Mouse (Mus musculus) hindbrain, embryonic 13.5 days (tissue): Measurements from ENCODE around the gene AI413582. TPM values are rescaled to one million over a fixed set of nuclear protein-coding genes. Genes with fewer than 3 reads are reported as not detected.

Experiments used
- ATAC-seq: fragments of 200-750 bp; cut with Nextera tagmentation; 2 replicates; pipeline ENCODE4 v1.8.0; 2017; ENCODE audit warnings: moderate TSS enrichment; ENCODE audit not compliant: low FRiP score
- H3K27ac ChIP-seq: fragments of 300-500 bp; sonication (generic); 2 replicates; pipeline ENCODE4 v1.5.1; 2015; ENCODE audit warnings: inconsistent platforms, mild to moderate bottlenecking, moderate library complexity
- H3K27me3 ChIP-seq: fragments of 300-500 bp; sonication (generic); 2 replicates; pipeline ENCODE4 v1.6.1; 2015; ENCODE audit warnings: mild to moderate bottlenecking, inconsistent platforms
- H3K36me3 ChIP-seq: fragments of 300-500 bp; sonication (generic); 2 replicates; pipeline ENCODE4 v1.6.1; 2015; ENCODE audit warnings: mild to moderate bottlenecking, inconsistent platforms
- H3K4me1 ChIP-seq: fragments of 300-500 bp; sonication (generic); replicated peaks from 2 replicates; pipeline ENCODE4 v1.6.1; 2015; ENCODE audit warnings: inconsistent platforms
- H3K4me2 ChIP-seq: fragments of 300-500 bp; sonication (generic); 2 replicates; pipeline ENCODE4 v1.6.1; 2015; ENCODE audit warnings: inconsistent platforms, mild to moderate bottlenecking, moderate library complexity
- H3K4me3 ChIP-seq: fragments of 300-500 bp; sonication (generic); 2 replicates; pipeline ENCODE4 v1.5.1; 2015; ENCODE audit warnings: mild to moderate bottlenecking, inconsistent platforms
- H3K9ac ChIP-seq: fragments of 300-500 bp; sonication (generic); 2 replicates; pipeline ENCODE4 v1.6.1; 2015; ENCODE audit warnings: mild to moderate bottlenecking, inconsistent platforms
- H3K9me3 ChIP-seq: fragments of 300-500 bp; sonication (generic); 2 replicates; pipeline ENCODE4 v1.6.1; 2016; ENCODE audit warnings: inconsistent platforms
- WGBS: fragments of 180-500 bp; shearing (Covaris S2); methylation state at CpG from one replicate; pipeline ENCODE4 v1.1.7; 2015; 5-methylcytosine and 5-hydroxymethylcytosine counted together
- polyA plus RNA-seq: library from polyadenylated mRNA; unstranded; fragments of >200 nt; fragmentation: Nextera tagmentation; extraction: Ambion mirVana; gene quantifications from 2 replicates; pipeline ENCODE4 v1.2.1, GENCODE M21; 2015

Gene AI413582
- polyA plus RNA-seq, 1 experiment from 2014 or later: 44.8 TPM

- Histone ChIP-seq H3K36me3 (no peaks in the 10 kb centered on the region), H3K4me3 (no peak overlapping the region), H3K9me3 (no peaks in the 10 kb centered on the region), H3K4me1 (peaks cover 11% of the 10 kb centered on the region), H3K4me2 (no peak overlapping the region), H3K27me3 (peaks cover 6% of the 10 kb centered on the region; the same call in 1 of the 2 replicates), H3K9ac (no peak overlapping the region; the same call in 1 of the 2 replicates), H3K27ac (no peak overlapping the region)
- no peak for ATAC-seq
- WGBS: 42% methylated on average over 8 of the region's 8 CpGs
Observed at GRCm38 (mm10) chr17:27549234-27549633, 16.3 kb downstream of the AI413582 start.

- Histone ChIP-seq H3K36me3 (no peaks in the 10 kb centered on the region), H3K27me3 (0 out of 2 replicates have a peak, but pooled peaks cover 3% of the 10 kb centered on the region), H3K4me1 (peaks cover 11% of the 10 kb centered on the region), H3K4me2 (no peak overlapping the region), H3K9ac (no peak overlapping the region), H3K27ac (no peak overlapping the region), H3K9me3 (no peaks in the 10 kb centered on the region), H3K4me3 (no peak overlapping the region)
- no peak for ATAC-seq
- WGBS: 74% methylated on average over 9 of the region's 9 CpGs
Observed at GRCm38 (mm10) chr17:27547253-27547868, 18.2 kb downstream of the AI413582 start.

GRCm38 (mm10) chr17:27546574-27547085 is 18.9 kb downstream of the AI413582 start:
- 0 out of 2 replicates have a peak overlapping the region, but pooled peaks have one; percentile 39 for H3K9ac ChIP-seq
- H3K4me1 ChIP-seq: peaks cover 11% of the 10 kb centered on the region
- no peak for ATAC-seq
- H3K27me3 ChIP-seq: 0 out of 2 replicates have a peak, but pooled peaks cover 3% of the 10 kb centered on the region
- H3K9me3 ChIP-seq: no peaks in the 10 kb centered on the region
- H3K4me3 ChIP-seq: no peak overlapping the region
- no peak overlapping the region for H3K27ac ChIP-seq
- H3K36me3 ChIP-seq: no peaks in the 10 kb centered on the region
- 70% methylated on average over 7 of the region's 7 CpGs for WGBS
- H3K4me2 ChIP-seq: no peak overlapping the region

- H3K27ac ChIP-seq: no peak overlapping the region
- H3K9me3 ChIP-seq: no peaks in the 10 kb centered on the region
- peak overlapping the region; percentile 39; the same call in 1 of the 2 replicates for H3K9ac ChIP-seq
- no peaks in the 10 kb centered on the region for H3K36me3 ChIP-seq
- H3K4me2 ChIP-seq: no peak overlapping the region
- H3K4me1 ChIP-seq: peaks cover 11% of the 10 kb centered on the region
- 0 out of 2 replicates have a peak, but pooled peaks cover 3% of the 10 kb centered on the region for H3K27me3 ChIP-seq
- H3K4me3 ChIP-seq: no peak overlapping the region
- 56% methylated on average over 12 of the region's 12 CpGs for WGBS
- ATAC-seq: no peak
Observed at GRCm38 (mm10) chr17:27545991-27546390, 19.6 kb downstream of the AI413582 start.

- H3K36me3 ChIP-seq: no peaks in the 10 kb centered on the region
- H3K4me1 ChIP-seq: peaks cover 9% of the 10 kb centered on the region
- no peak overlapping the region for H3K27ac ChIP-seq
- ATAC-seq: no peak
- no peaks in the 10 kb centered on the region for H3K9me3 ChIP-seq
- no peak overlapping the region for H3K4me2 ChIP-seq
- no peak overlapping the region for H3K4me3 ChIP-seq
- 0 out of 2 replicates have a peak, but pooled peaks cover 3% of the 10 kb centered on the region for H3K27me3 ChIP-seq
- H3K9ac ChIP-seq: no peak overlapping the region
- WGBS: 81% methylated on average over 11 of the region's 11 CpGs
Observed at GRCm38 (mm10) chr17:27544551-27544950, 21.0 kb downstream of the AI413582 start.

- no peak overlapping the region for H3K27ac ChIP-seq
- H3K27me3 ChIP-seq: 0 out of 2 replicates have a peak, but pooled peaks cover 3% of the 10 kb centered on the region
- H3K9ac ChIP-seq: no peak overlapping the region
- ATAC-seq: no peak
- H3K36me3 ChIP-seq: no peaks in the 10 kb centered on the region
- no peak overlapping the region for H3K4me3 ChIP-seq
- H3K4me1 ChIP-seq: no peaks in the 10 kb centered on the region
- WGBS: 77% methylated on average over 3 of the region's 3 CpGs
- H3K4me2 ChIP-seq: no peak overlapping the region
- no peaks in the 10 kb centered on the region for H3K9me3 ChIP-seq
Observed at GRCm38 (mm10) chr17:27541984-27542383, 23.6 kb downstream of the AI413582 start.

- Histone ChIP-seq H3K4me3 (no peak overlapping the region), H3K27ac (no peak overlapping the region), H3K4me2 (no peak overlapping the region), H3K36me3 (no peaks in the 10 kb centered on the region), H3K27me3 (no peaks in the 10 kb centered on the region), H3K9ac (no peak overlapping the region), H3K4me1 (no peaks in the 10 kb centered on the region), H3K9me3 (no peaks in the 10 kb centered on the region)
- ATAC-seq: no peak
- WGBS: 86% methylated on average over 2 of the region's 2 CpGs
Observed at GRCm38 (mm10) chr17:27541261-27541660, 24.3 kb downstream of the AI413582 start.

GRCm38 (mm10) chr17:27534718-27535117 is 30.8 kb downstream of the AI413582 start:
- Histone ChIP-seq H3K27ac (no peak overlapping the region), H3K36me3 (no peaks in the 10 kb centered on the region), H3K4me2 (no peak overlapping the region), H3K9me3 (no peaks in the 10 kb centered on the region), H3K9ac (no peak overlapping the region), H3K4me3 (no peak overlapping the region), H3K27me3 (no peaks in the 10 kb centered on the region), H3K4me1 (no peaks in the 10 kb centered on the region; the same call in 1 of the 2 replicates)
- ATAC-seq: 0 out of 2 replicates have a peak, but pooled peaks have one; percentile 65
- 5% methylated on average over 10 of the region's 10 CpGs for WGBS

GRCm38 (mm10) chr17:27533354-27533753 is 32.2 kb downstream of the AI413582 start:
- no peak overlapping the region for H3K4me2 ChIP-seq
- H3K9me3 ChIP-seq: no peaks in the 10 kb centered on the region
- no peak for ATAC-seq
- H3K27ac ChIP-seq: no peak overlapping the region
- no peak overlapping the region for H3K9ac ChIP-seq
- no peaks in the 10 kb centered on the region for H3K36me3 ChIP-seq
- no peak overlapping the region for H3K4me3 ChIP-seq
- WGBS: 85% methylated on average over 3 of the region's 3 CpGs
- no peaks in the 10 kb centered on the region for H3K27me3 ChIP-seq
- H3K4me1 ChIP-seq: no peaks in the 10 kb centered on the region; the same call in 1 of the 2 replicates

GRCm38 (mm10) chr17:27532095-27532494 is 33.5 kb downstream of the AI413582 start:
- no peak for ATAC-seq
- Histone ChIP-seq H3K27me3 (no peaks in the 10 kb centered on the region), H3K27ac (no peak overlapping the region), H3K4me1 (no peaks in the 10 kb centered on the region; the same call in 1 of the 2 replicates), H3K36me3 (no peaks in the 10 kb centered on the region), H3K4me2 (no peak overlapping the region), H3K9me3 (no peaks in the 10 kb centered on the region), H3K4me3 (no peak overlapping the region), H3K9ac (no peak overlapping the region)
- 90% methylated on average over 8 of the region's 8 CpGs for WGBS

- Histone ChIP-seq H3K9ac (no peak overlapping the region), H3K4me3 (no peak overlapping the region), H3K4me1 (no peaks in the 10 kb centered on the region), H3K9me3 (no peaks in the 10 kb centered on the region), H3K36me3 (no peaks in the 10 kb centered on the region), H3K27me3 (no peaks in the 10 kb centered on the region), H3K4me2 (no peak overlapping the region), H3K27ac (no peak overlapping the region)
- 78% methylated on average over 5 of the region's 5 CpGs for WGBS
- no peak for ATAC-seq
Observed at GRCm38 (mm10) chr17:27528767-27529166, 36.8 kb downstream of the AI413582 start.

- WGBS: 48% methylated on average over 8 of the region's 8 CpGs
Observed at GRCm38 (mm10) chr17:27528030-27528429, 37.5 kb downstream of the AI413582 start.

GRCm38 (mm10) chr17:27527188-27527587 is 38.4 kb downstream of the AI413582 start:
- no peaks in the 10 kb centered on the region for H3K36me3 ChIP-seq
- H3K27me3 ChIP-seq: peaks cover 4% of the 10 kb centered on the region; the same call in 1 of the 2 replicates
- ATAC-seq: no peak
- no peak overlapping the region for H3K4me3 ChIP-seq
- H3K4me2 ChIP-seq: no peak overlapping the region
- H3K9me3 ChIP-seq: no peaks in the 10 kb centered on the region
- 74% methylated on average over 6 of the region's 6 CpGs for WGBS
- no peak overlapping the region for H3K9ac ChIP-seq
- H3K4me1 ChIP-seq: no peaks in the 10 kb centered on the region
- no peak overlapping the region for H3K27ac ChIP-seq

More at GRCm38 (mm10) chr17:27528030-27528429, 37.5 kb downstream of the AI413582 start:
- Histone ChIP-seq H3K27me3 (no peaks in the 10 kb centered on the region), H3K36me3 (no peaks in the 10 kb centered on the region), H3K27ac (no peak overlapping the region), H3K9me3 (no peaks in the 10 kb centered on the region), H3K4me3 (no peak overlapping the region), H3K4me1 (no peaks in the 10 kb centered on the region), H3K9ac (no peak overlapping the region), H3K4me2 (no peak overlapping the region)
- no peak for ATAC-seq
